Mouse (Mus musculus) midbrain, postnatal 0 days (tissue): ENCODE measurements around the gene Apobec1. TPM values are rescaled to one million over a fixed set of nuclear protein-coding genes. Genes with fewer than 3 reads are reported as not detected.
A peak's percentile ranks its signal among the peaks of the same experiment; 100 is the strongest.
"Not testable (repeated sequence)": the region's sequence is repeated elsewhere in the genome, so short reads cannot be mapped to it uniquely, and the experiment has no call there.

Experiments
- ATAC-seq: fragments of 200-750 bp; cut with Nextera tagmentation; 2 replicates; pipeline ENCODE4 v1.8.0; 2017; ENCODE audit warnings: moderate number of reproducible peaks, mild to moderate bottlenecking, moderate TSS enrichment, moderate library complexity; ENCODE audit not compliant: low FRiP score
- DNase-seq: peaks from one replicate; pipeline ENCODE4 v3.0.0-alpha.2; 2015; ENCODE audit warnings: low spot score
- H3K27ac ChIP-seq: fragments of 300-500 bp; sonication (generic); 2 replicates; pipeline ENCODE4 v1.5.1; 2014; ENCODE audit warnings: low read depth, mild to moderate bottlenecking, low read length, mixed read lengths
- H3K27me3 ChIP-seq: fragments of 300-500 bp; sonication (generic); 2 replicates; pipeline ENCODE4 v1.6.1; 2014; ENCODE audit warnings: low read length, control low read depth, mixed read lengths; ENCODE audit not compliant: insufficient read depth
- H3K36me3 ChIP-seq: fragments of 300-500 bp; sonication (generic); 2 replicates; pipeline ENCODE4 v1.6.1; 2014; ENCODE audit warnings: low read length, control low read depth, mixed read lengths; ENCODE audit not compliant: insufficient read depth
- H3K4me1 ChIP-seq: fragments of 300-500 bp; sonication (generic); 2 replicates; pipeline ENCODE4 v1.6.1; 2014; ENCODE audit warnings: mild to moderate bottlenecking, control low read depth, antibody characterized with exemption, low read length, mixed read lengths; ENCODE audit not compliant: insufficient read depth
- H3K4me2 ChIP-seq: fragments of 300-500 bp; sonication (generic); 2 replicates; pipeline ENCODE4 v1.6.1; 2014; ENCODE audit warnings: low read depth, mild to moderate bottlenecking, low read length, mixed read lengths; ENCODE audit not compliant: poor library complexity, severe bottlenecking
- H3K4me3 ChIP-seq: fragments of 300-500 bp; sonication (generic); 2 replicates; pipeline ENCODE4 v1.5.1; 2014; ENCODE audit warnings: low read depth, mild to moderate bottlenecking, low read length, moderate library complexity
- H3K9ac ChIP-seq: fragments of 300-500 bp; sonication (generic); replicated peaks from 2 replicates; pipeline ENCODE4 v1.6.1; 2014; ENCODE audit warnings: mild to moderate bottlenecking, low read length, moderate library complexity, mixed read lengths; ENCODE audit not compliant: poor library complexity, severe bottlenecking
- H3K9me3 ChIP-seq: fragments of 300-500 bp; sonication (generic); 2 replicates; pipeline ENCODE4 v1.6.1; 2016; ENCODE audit warnings: low read length, control low read depth
- CTCF ChIP-seq: IDR thresholded peaks from 2 replicates; pipeline ENCODE4 v1.5.1; 2016; ENCODE audit warnings: antibody characterized with exemption, mild to moderate bottlenecking
- WGBS: fragments of 180-500 bp; shearing (Covaris S2); extraction: QIAGEN DNeasy Blood & Tissue Kit; methylation state at CpG from one replicate; pipeline ENCODE4 v1.1.7; 2014; 5-methylcytosine and 5-hydroxymethylcytosine counted together
- polyA plus RNA-seq: library from polyadenylated mRNA; unstranded; fragments of >200 nt; fragmentation: Nextera tagmentation; extraction: Ambion mirVana; gene quantifications from 2 replicates; pipeline ENCODE4 v1.2.1, GENCODE M21; 2015
- total RNA-seq: library from RNA; depleted of rRNA; stranded (reverse); fragments of >200 nt; gene quantifications from 2 replicates; pipeline ENCODE4 v1.2.3, GENCODE M21; 2014

Apobec1 gene
- total and polyA plus RNA-seq, 2 experiments from 2014 or later = 0.88 to 2.1 TPM

DNA sequence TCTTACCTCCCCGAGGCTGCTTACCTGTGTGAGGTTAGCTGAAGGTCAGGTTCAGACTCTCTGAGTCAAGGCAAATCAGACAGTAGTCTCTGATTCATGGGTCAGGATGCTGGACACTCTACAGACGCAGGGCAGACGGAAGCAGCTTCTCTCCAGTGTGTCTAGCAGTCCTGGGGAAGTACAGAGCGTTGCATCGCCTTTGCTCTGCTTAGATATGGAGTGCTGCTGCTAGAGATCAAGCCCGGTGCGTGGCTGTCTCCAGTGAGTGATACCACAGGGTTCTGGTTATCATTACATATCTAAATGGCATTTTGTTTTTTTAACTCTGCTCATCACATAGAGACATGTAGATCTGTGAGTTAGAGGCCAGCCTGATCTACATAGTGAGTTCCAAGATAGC is 5.6 kb downstream of the Apobec1 start:
- H3K4me2 ChIP-seq = no peak overlapping the region
- no peaks in the 10 kb centered on the region for H3K9me3 ChIP-seq
- no peaks in the 10 kb centered on the region for H3K36me3 ChIP-seq
- H3K4me3 ChIP-seq = no peak overlapping the region
- 87% methylated on average over 7 of the region's 7 CpGs for WGBS
- H3K27me3 ChIP-seq = no peaks in the 10 kb centered on the region
- ATAC-seq (no peak), DNase-seq (no peak)
- no peaks in the 10 kb centered on the region for H3K4me1 ChIP-seq
- no peak for TF ChIP-seq CTCF
- no peak overlapping the region for H3K27ac ChIP-seq
- no peak overlapping the region for H3K9ac ChIP-seq

GRCm38 (mm10) chr6:122595637-122596036 is 6.6 kb downstream of the Apobec1 start:
- Histone ChIP-seq H3K27ac (no peak overlapping the region), H3K9me3 (no peaks in the 10 kb centered on the region), H3K4me2 (no peak overlapping the region), H3K4me1 (no peaks in the 10 kb centered on the region), H3K9ac (no peak overlapping the region), H3K36me3 (no peaks in the 10 kb centered on the region), H3K27me3 (no peaks in the 10 kb centered on the region), H3K4me3 (no peak overlapping the region)
- ATAC-seq (peak; percentile 62), DNase-seq (peak; percentile 76)
- TF ChIP-seq CTCF = peak; percentile 66
- 30% methylated on average over 7 of the region's 7 CpGs for WGBS

DNA sequence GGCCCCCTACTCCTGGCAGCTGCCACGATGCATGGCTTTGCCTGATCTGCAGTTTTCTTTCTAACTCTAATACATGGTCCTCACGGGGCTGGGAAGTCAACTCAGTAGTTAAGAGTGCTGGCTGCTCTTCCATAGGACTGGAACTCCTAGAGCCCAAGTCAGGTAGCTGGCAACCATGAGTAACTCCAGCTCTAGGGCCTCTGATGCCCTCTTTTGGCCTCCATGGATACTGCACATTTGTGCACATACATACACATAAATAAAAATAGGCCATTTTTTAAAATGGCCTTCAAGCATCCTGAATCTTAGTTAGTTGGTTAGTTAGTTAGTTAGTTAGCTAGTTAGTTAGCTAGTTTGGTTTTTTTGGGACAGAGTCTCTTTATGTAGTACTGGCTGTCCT is 9.3 kb downstream of the Apobec1 start:
- Histone ChIP-seq H3K27me3 (no peaks in the 10 kb centered on the region), H3K4me2 (no peak overlapping the region), H3K27ac (no peak overlapping the region), H3K9ac (no peak overlapping the region), H3K36me3 (no peaks in the 10 kb centered on the region), H3K4me1 (no peaks in the 10 kb centered on the region), H3K9me3 (no peaks in the 10 kb centered on the region), H3K4me3 (no peak overlapping the region)
- ATAC-seq (no peak), DNase-seq (no peak)
- WGBS = 84% methylated on average over 2 of the region's 2 CpGs
- no peak for TF ChIP-seq CTCF

- no peak overlapping the region for H3K4me3 ChIP-seq
- DNase-seq = no peak
- H3K4me1 ChIP-seq = no peaks in the 10 kb centered on the region
- no peak for TF ChIP-seq CTCF
- 81% methylated on average over 13 of the region's 13 CpGs for WGBS
- no peaks in the 10 kb centered on the region for H3K27me3 ChIP-seq
- H3K36me3 ChIP-seq = no peaks in the 10 kb centered on the region
- no peak overlapping the region for H3K4me2 ChIP-seq
- no peak for ATAC-seq
- no peaks in the 10 kb centered on the region for H3K9me3 ChIP-seq
- no peak overlapping the region for H3K27ac ChIP-seq
- H3K9ac ChIP-seq = no peak overlapping the region
Observed at GRCm38 (mm10) chr6:122591027-122591758, 11.1 kb downstream of the Apobec1 start.

GRCm38 (mm10) chr6:122579086-122579485 is 23.2 kb downstream of the Apobec1 start:
- no peaks in the 10 kb centered on the region for H3K36me3 ChIP-seq
- H3K4me3 ChIP-seq = no peak overlapping the region
- DNase-seq (no peak), ATAC-seq (no peak)
- no peak overlapping the region for H3K9ac ChIP-seq
- no peak for TF ChIP-seq CTCF
- H3K4me1 ChIP-seq = no peaks in the 10 kb centered on the region
- no peaks in the 10 kb centered on the region for H3K9me3 ChIP-seq
- no peak overlapping the region for H3K4me2 ChIP-seq
- H3K27me3 ChIP-seq = no peaks in the 10 kb centered on the region
- no peak overlapping the region for H3K27ac ChIP-seq
- 85% methylated on average over 1 of the region's 1 CpGs for WGBS

- TF ChIP-seq CTCF = no peak
- DNase-seq (no peak), ATAC-seq (no peak)
- Histone ChIP-seq H3K27me3 (no peaks in the 10 kb centered on the region), H3K27ac (no peak overlapping the region), H3K4me2 (no peak overlapping the region), H3K9me3 (no peaks in the 10 kb centered on the region), H3K36me3 (no peaks in the 10 kb centered on the region), H3K9ac (no peak overlapping the region), H3K4me3 (no peak overlapping the region), H3K4me1 (no peaks in the 10 kb centered on the region)
- WGBS = 95% methylated on average over 3 of the region's 3 CpGs
Observed at GRCm38 (mm10) chr6:122577030-122577429, 25.2 kb downstream of the Apobec1 start.

GRCm38 (mm10) chr6:122575037-122575436 is 27.2 kb downstream of the Apobec1 start:
- not testable (repeated sequence) for H3K4me3 ChIP-seq, H3K9me3 ChIP-seq, H3K27me3 ChIP-seq, ATAC-seq, H3K9ac ChIP-seq, DNase-seq, H3K27ac ChIP-seq, H3K4me2 ChIP-seq, H3K4me1 ChIP-seq, H3K36me3 ChIP-seq
- WGBS = 93% methylated on average over 1 of the region's 1 CpGs
